Mouse (Mus musculus): Measurements from ENCODE around the gene Flt3.

The Flt3 gene

DNA sequence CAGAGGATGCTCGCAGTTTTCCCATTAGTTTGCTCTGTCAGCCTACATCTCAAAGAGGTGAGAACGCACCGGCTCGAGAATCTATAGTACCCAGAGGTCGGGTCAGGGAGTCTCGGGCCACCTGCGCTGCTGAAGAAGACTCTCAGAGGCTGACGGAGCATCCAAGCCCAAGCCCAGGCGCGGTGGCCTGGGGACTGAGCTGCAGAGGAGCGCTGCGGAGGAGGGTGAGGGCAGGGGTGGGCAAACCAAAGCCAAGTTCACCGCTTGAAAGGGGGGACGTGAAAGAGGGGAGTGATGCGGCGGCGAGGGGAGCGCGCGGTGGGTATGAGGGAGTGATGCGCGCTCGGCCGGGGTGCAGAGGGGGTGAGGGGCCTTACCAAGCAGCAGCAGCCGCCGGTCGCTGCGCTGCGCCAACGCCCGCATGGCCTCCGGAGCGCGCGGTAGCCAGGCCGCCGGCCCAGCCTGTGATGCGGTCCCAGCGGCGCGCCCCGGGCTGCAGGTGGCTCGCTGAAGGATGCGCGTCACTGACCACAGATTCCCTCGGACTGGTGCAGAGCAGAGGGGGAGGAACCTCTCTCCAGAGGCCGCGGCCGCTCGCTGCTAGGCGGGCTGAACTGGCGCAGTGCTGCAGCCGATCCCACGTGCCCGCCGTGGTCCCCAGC is at the start of gene Flt3:
Gene Flt3, minus strand, starts transcription at position 647 of the 662 bp plus-strand sequence.
- no peak for DNase-seq (ENCODE audit: low spot score)

DNA sequence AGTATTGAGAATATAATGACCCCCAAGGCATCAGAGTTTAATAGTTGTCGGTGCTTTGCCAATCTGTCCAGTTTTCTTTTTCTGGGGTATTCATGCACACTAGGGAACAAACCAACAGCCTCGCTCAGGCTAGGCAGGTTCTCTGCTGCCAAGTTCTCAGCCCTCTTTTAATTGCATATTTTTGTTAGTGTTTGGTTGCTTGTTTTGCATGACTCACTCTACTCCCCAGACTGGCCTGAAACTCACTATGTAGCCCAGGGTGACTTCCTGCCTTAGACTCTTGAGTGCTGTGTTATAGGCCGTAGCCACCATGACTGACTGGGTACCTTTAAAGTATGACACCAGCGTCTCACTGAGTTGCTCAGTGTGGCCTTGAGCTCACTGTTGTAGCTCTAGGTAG is 48.6 kb upstream of the Flt3 start:
- DNase-seq (ENCODE audit: low spot score): no peak

DNA sequence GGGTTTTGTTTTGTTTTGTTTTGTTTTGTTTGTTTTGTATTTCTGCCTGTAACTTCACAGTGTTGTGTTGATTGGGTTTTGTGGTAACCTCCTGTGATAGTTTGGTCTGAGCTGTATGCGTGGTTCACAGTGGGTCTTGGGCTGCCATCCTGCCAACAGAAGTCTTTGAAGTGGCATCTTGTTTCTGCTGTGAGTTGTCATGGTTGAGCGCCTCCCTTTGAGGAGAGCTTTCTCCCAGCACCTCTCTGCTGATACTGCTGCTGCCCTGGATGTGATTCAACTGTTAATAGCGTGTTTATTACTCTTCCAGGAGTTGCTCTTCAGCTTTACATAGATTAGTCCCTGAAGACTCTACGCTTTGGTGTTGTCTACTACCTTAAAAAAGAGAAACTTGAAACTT is 48.2 kb upstream of the Flt3 start:
- DNase-seq (ENCODE audit: low spot score): no peak

DNA sequence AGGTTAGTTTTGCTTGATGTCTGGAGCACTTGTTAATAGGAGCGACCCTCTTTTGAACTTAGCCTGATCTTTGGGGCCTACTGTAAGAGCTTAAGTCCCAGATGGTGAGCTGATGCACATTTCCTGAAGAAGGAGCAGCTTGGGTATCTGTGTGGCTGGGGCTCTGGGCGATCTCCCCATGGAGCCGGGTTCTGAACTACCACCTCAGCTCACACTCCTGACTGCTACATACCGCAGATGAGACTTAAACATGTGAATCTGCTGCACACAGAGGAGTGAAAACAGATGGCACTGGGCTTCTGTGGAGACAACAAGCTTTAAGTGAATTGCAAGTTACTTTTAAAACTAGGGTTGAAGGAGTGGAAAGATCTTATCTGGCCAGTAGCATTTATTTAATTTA is 45.0 kb upstream of the Flt3 start:
- DNase-seq (ENCODE audit: low spot score): no peak

DNA sequence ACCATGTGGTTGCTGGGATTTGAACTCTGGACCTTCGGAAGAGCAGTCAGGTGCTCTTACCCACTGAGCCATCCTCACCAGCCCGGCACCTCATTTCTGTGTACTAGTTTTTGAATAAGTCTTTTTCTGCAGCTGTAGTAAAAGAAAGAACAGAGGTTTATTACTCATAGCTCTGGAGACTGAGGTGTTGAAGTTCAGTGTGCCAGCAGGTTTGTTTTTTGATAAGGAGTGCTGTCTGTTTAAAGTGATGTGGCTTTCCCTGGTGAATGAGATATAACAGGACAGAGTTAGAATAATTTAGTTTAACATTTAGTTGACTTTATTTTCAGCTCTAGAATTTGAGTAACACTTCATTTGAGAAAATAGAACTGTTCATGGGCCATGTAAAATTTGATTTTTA is 44.5 kb upstream of the Flt3 start:
- DNase-seq (ENCODE audit: low spot score): no peak

DNA sequence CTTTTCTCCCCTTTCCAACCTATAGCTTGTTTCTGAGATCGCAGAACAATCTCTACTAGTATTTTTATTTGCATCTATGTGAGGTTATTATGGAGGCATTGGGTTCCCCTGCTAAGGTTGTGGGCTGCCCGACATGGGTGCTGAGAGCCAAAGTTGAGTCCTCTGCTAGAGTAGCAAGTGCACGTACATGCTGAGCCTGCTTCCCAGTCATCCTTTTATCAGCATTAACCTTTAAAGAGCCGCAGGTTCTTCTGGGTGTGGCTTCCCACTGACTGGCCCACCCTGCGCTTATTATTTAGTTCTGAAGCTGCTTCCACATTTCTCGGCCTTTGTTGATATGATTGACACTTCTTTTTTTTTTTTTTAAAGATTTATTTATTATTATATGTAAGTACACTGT is 44.0 kb upstream of the Flt3 start:
- no peak for DNase-seq (ENCODE audit: low spot score)

DNA sequence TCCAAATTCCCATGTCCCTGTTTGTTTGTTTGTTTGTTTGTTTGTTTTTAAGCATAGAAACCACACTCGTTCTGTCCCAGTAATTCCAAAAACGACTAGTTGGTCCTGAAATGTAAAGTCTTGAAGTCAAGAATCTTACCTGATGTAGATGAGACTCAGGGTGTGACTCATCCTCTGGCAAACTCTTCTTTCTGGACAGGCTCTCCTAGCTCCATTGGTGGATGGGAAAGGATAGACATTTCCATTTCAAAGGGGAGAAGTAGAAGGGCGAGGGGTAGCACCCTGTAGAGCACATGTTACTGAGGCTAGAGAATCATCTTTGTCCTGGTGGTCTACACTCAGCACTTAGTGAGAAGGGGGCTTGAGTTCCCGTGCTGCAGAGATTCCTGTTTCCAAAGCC is 42.5 kb upstream of the Flt3 start:
- no peak for DNase-seq (ENCODE audit: low spot score)

DNA sequence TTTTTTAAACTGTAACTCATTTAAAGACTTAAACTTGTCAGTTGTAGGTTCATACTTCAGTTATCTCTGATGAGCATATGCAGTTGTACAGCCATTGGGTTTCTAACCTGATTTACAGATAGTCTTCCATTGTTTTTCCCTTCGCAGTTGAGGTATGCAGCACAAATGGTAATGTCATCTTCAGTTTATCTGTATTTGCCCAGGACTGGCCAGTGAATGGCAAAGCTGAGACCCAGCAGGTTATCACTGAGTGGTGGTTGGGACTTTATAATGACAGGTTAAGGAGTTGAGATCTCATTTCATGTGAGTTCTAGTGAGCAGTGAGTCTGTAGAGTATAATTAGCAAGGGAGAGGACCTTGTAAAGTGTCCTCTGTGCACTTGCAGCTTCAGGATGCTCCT is 41.7 kb upstream of the Flt3 start:
- no peak for DNase-seq (ENCODE audit: low spot score)

DNA sequence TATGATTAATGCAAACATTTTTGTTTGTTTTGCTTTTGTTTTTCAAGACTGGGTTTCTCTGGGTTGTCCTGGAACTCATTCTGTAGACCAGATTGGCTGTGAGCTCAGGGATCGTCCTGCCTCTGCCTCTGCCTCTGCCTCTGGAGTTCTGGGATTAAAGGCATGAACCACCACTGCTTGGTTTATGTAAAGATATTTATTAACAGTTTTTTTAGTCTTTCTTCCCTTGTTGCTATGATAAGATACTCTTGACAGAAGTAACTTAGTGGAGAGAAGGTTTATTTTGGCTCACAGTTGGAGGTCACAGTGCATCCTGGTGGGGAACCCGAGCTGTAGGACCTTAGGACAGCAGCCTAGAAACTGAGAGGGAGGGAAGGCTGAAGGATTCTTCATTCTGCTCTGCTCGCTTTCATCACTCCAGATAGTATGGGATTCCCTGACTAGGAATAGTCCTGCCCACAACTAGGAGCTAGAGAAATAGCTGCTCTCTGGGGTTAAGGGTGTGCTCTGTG is 40.8 kb upstream of the Flt3 start:
- DNase-seq (ENCODE audit: low spot score): no peak

DNA sequence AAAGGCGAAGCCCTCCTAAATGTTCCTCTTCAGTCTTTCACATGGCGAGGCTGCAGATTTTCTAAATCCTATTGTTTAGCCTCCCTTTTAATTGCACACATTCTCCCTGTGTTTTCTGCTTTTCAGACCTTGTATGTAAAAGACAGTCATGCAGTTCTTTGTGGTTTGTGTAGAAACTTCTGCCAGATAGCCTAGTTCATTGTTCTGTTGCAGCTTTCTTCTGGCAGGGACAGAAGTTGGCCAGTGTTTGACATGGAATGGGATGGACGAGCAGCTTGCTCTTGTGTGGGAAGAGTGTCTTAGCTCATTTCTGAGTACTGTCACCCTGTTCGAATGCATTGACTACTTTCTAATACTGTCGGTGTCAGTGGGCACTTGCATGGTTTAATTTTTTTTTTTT is 36.2 kb upstream of the Flt3 start:
- no peak for DNase-seq (ENCODE audit: low spot score)

GRCm38 (mm10) chr5:147435751-147436150 is 35.5 kb upstream of the Flt3 start:
- no peak for DNase-seq (ENCODE audit: low spot score)

DNA sequence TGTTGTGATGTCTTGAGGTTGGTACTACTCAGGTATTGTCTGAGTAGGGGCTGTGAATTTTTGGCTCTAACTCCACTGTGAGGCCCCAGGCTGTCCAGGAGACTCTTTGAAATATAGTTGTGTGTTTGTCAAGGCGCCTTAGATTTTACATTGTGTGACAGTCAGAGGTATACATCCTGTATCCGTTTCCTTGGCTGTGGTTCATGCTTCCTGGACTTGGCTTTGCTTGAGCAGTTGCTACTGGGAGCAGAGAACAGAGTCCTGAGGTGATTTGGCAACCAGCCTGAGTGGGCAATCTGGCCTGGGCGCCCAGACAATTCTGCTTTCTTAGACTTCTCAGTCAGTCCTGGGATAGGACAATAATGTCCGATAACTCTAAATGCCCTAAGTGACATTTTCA is 34.9 kb upstream of the Flt3 start:
- no peak for DNase-seq (ENCODE audit: low spot score)

GRCm38 (mm10) chr5:147432927-147433326 is 32.6 kb upstream of the Flt3 start:
- no peak for DNase-seq (ENCODE audit: low spot score)

- peak; percentile 26 for DNase-seq (ENCODE audit: low spot score)
These were observed 30.9 kb upstream of the Flt3 start for GRCm38 (mm10) chr5:147430936-147431839.

GRCm38 (mm10) chr5:147430361-147430935 is 30.2 kb upstream of the Flt3 start:
- DNase-seq (ENCODE audit: low spot score): no peak

DNA sequence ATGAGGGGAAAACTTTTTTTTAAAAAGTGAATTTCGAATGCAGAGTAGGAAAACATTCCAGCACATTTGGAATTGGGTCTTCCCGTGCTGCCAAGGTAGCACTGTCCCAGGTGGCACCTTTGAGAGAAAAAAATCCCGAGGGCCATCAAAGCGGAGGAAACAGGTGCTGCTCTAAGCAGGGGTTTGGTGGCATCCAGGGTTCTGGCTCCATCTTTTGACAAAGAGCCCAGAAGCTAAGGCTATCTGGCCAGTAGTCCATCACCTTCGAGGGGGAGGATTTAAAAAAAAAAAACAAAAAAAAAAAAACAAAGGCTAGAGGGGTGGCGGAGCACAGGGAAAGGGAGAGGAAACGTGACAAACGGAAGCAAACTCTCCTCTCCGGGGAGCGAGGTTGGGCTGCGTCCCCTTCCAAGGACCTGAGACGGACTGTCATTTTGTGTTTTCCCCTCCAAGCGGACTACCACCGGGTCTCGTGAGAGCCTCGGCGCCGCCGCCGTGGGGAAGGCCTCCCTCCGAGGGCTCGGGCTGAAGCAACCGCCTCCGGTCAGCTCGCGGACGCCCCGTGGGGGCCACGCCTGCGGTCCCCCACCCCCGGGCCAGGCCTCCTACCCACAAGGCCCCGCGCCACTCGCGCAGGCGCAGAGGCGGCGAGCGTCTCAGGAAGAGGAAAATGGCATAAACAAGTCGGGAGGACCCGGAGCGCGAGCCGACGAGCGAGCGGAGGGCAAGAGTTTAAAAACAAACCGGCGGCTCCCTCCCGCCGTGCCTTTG is 29.4 kb upstream of the Flt3 start, which contains the start of gene Pan3:
Gene Pan3, plus strand, starts transcription at position 627 of the 771 bp plus-strand sequence.
- peak; percentile 68 for DNase-seq (ENCODE audit: low spot score)

DNA sequence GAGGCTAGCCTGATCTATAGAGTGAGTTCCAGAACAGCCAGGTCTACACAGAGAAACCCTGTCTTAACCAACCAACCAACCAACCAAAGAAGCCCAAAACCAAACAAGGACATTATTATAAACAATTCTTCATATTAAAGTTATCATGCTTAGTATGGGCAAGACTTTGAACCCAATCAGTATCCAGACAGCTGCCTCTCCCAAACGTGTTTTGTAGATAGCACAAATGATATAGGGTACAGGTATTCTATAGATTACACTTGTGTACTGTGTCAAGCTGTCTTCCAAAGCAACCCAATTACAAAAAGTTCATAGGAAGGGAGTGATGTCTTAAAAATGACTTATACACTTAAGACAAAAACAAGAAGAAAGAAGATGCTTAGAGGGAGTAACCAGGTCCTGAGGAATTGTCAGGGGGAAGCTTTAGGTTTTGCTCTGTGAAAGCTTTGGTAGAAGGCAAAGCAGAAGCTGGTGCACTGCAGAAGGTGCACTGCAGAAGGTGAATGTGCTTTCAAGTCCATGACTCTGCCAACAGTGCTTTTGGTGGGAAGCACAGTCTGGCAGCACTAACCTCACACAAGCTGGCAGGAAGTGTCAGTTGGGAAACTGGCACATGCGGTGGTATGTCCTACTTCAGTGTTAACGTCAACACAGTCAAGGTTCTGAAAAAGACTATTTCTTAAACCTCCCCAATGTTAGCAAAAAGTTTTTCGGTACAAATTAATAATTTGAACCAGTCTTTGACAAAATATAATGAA is 25.9 kb upstream of the Flt3 start:
- DNase-seq (ENCODE audit: low spot score): no peak

GRCm38 (mm10) chr5:147423612-147424011 is 23.3 kb upstream of the Flt3 start:
- no peak for DNase-seq (ENCODE audit: low spot score)

DNA sequence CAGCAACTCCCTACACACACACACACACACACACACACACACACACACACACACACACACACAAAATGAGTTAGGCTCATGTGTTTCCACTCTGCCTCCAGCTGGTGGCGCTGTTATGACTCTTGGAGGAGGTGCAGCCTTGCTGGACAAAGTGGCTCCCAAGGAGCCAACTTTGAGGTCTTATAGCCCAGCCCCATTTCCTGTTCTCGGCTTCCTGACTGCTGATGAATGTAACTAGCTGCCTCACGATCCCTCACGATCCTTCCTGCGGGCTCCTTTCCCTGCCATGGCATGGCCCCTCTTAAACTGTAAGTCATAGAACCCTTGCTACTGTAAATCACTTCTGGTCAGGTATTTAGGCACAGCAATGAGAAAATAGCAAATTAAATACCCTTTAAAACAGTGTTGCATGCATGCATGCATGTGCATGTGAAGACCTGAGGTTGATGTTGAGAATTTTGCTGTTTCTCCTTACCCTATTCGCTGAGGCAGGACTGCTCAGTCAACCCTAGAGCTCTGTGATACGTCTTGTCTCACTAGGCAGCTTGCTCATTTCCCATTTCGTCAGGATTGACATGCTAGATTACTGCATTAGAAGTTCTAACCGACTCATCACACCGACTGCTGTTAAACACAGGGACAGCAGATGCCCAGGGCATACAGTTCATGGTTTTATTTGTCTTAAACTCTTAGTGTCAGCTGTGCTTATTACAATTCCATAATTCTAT is 18.3 kb upstream of the Flt3 start:
- no peak for DNase-seq (ENCODE audit: low spot score)

- no peak for DNase-seq (ENCODE audit: low spot score)
These were observed 17.7 kb upstream of the Flt3 start for GRCm38 (mm10) chr5:147417986-147418385.

DNA sequence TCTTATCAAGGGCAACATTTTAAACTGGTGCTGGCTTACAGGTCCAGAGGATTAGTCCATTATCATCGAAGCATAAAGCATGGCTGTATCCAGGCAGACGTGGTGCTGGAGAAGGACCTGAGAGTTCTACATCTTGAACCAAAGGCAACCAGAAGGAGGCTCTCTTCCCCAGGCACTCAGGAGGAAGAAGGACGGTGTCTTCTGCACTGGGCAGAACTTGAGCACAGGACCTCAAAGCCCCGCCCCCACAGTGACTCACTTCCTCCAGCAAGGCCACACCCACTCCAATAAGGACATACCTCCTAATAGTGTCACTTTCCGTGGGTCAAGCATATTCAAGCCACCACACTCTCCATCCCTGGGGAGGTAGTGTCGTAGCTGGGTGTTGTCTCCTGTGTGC is 10.3 kb upstream of the Flt3 start:
- no peak for DNase-seq (ENCODE audit: low spot score)
